Mouse (Mus musculus): ENCODE results near the gene Tspan5. TPM values are rescaled to one million over a fixed set of nuclear protein-coding genes. Genes with fewer than 3 reads are reported as not detected.

Gene Tspan5
- polyA plus RNA-seq, 1 experiment from 2014 or later: 13.9 TPM

DNA sequence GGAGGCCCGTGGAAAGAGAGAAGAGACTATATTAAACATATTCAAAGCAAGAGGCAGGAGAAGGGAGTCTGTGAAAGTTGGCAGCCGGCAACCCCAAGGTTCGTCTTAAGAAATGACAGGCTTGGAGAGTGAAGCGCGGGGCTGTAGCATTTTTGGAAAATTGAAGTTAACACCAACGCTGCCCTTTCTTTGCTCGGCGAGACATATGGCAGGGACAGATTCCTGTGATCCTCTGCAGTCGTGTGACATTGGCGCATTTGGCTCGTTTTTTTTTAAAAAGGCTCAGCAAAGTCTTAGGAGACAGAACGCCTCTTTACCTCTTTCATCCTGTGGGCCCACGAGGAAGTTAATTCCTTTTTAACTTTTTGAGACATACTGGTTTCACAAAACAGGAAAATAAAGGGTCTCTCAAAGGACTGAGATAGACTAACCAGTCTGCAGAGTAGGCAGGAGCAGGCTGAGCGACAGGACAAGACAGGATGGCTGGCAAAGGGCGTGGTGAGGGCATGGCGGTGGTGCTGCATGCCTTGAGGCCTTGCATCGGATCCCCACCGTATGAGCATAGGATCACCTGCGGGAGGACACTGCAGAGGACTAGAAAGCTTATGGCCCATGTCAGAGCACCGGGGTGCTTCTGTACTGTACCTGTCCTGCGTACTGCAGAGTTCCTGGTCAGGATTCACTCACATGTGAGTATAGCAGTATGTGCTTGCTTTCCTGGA, 60.9 kb downstream of the Tspan5 start:
- Histone ChIP-seq H3K4me3 (ENCODE audit: low read depth, low read length) (no peak overlapping the region), H3K27me3 (ENCODE audit: control insufficient read depth, insufficient read depth, low read length) (no peaks in the 10 kb centered on the region), H3K9me3 (replicated peaks; ENCODE audit: control insufficient read depth, low read length) (no peaks in the 10 kb centered on the region), H3K36me3 (ENCODE audit: control insufficient read depth, insufficient read depth, low read length) (no peaks in the 10 kb centered on the region), H3K27ac (ENCODE audit: low read depth, low read length) (no peak overlapping the region), H3K4me1 (ENCODE audit: control insufficient read depth, insufficient read depth, low read length) (no peaks in the 10 kb centered on the region), H3K4me2 (no peak overlapping the region), H3K9ac (ENCODE audit: low read depth, low read length) (no peak overlapping the region)
- no peak for ATAC-seq (replicated peaks; ENCODE audit: insufficient number of reproducible peaks, low FRiP score, low TSS enrichment)
- 78% methylated on average over 21 of the region's 21 CpGs for WGBS (ENCODE audit: insufficient replicate concordance)

DNA sequence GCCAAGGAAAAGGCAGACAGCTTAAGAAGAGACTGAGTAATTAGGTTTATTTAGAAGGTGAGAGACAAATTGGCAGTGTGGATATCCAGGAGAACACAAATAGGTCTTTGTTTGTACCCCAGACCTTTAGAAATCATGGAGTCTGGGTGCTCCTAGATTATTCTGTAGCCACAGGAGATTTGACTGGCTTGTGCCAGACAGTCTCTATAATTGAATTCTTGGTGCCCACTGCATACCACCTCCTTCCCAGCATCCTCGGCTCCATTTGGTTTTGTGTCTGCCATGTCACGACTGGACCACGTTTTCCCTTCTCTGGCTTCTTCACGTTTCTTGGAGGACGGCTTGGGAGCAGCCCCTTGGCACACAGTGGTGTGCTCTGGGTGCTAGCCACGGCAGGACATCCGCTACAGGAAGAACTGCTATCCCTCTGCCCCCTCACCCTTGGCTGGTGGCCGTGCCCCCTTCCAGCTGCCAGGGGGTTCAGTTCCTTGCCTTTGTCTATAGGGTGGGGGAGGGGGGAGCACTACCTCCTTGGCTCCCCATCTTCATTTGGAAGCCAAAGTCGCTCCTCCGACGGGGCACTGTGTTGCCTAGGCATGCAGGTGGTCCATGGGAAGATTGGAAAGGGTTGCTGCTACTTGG, 61.6 kb downstream of the Tspan5 start:
- WGBS (ENCODE audit: insufficient replicate concordance): 82% methylated on average over 11 of the region's 11 CpGs
- H3K9me3 ChIP-seq (replicated peaks; ENCODE audit: control insufficient read depth, low read length): no peaks in the 10 kb centered on the region
- no peak overlapping the region for H3K9ac ChIP-seq (ENCODE audit: low read depth, low read length)
- H3K36me3 ChIP-seq (ENCODE audit: control insufficient read depth, insufficient read depth, low read length): no peaks in the 10 kb centered on the region
- no peak overlapping the region for H3K27ac ChIP-seq (ENCODE audit: low read depth, low read length)
- H3K27me3 ChIP-seq (ENCODE audit: control insufficient read depth, insufficient read depth, low read length): no peaks in the 10 kb centered on the region
- H3K4me1 ChIP-seq (ENCODE audit: control insufficient read depth, insufficient read depth, low read length): no peaks in the 10 kb centered on the region
- no peak overlapping the region for H3K4me2 ChIP-seq
- ATAC-seq (replicated peaks; ENCODE audit: insufficient number of reproducible peaks, low FRiP score, low TSS enrichment): no peak
- no peak overlapping the region for H3K4me3 ChIP-seq (ENCODE audit: low read depth, low read length)

DNA sequence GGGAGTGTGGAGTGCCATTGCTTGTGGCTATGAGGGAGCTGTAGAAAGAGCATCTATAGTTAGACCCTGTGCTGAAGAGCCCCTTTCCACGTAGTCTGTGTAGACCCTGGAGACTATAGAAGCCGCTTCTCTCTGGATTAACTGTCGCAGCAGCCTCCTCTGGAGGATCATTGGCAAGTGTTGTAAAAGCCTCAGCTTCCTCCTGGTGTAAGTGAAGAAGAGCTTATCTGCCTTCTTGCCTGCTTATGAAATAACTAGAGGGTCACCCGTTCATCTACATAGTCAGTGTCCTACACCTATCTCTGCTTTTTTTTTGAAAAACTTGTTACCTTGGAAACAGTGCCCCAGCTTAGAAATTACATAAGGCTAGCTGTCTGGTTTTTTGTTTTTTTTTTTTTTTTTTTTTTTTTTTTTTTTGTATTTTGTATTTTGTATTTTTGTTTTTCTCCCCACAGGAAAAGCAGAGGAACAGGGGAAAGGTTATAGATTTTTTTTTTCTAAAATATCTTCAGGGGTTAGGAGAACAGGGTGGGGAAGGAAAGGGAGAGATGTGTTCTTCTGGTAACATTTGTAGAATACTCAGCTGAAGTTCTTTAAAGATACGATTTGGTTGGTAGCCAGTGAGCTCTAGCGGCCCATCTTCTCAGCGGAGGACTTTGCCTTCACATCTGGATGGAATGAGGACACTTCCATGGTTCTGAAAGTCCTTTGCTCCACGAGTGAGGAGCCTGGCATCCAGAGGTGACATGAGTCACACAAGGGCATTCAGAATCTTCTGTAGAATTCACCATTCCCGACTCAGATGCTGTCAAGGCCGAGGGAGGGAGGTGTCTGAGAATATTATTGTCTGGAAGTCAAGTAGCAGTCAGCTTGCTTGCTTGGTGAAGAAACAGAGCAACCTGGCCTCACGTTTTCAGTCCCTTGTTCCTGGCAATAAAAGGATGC, 62.4 kb downstream of the Tspan5 start:
- Histone ChIP-seq H3K27me3 (ENCODE audit: control insufficient read depth, insufficient read depth, low read length) (no peaks in the 10 kb centered on the region), H3K4me3 (ENCODE audit: low read depth, low read length) (no peak overlapping the region), H3K9me3 (replicated peaks; ENCODE audit: control insufficient read depth, low read length) (no peaks in the 10 kb centered on the region), H3K27ac (ENCODE audit: low read depth, low read length) (no peak overlapping the region), H3K4me1 (ENCODE audit: control insufficient read depth, insufficient read depth, low read length) (no peaks in the 10 kb centered on the region), H3K9ac (ENCODE audit: low read depth, low read length) (no peak overlapping the region), H3K4me2 (no peak overlapping the region), H3K36me3 (ENCODE audit: control insufficient read depth, insufficient read depth, low read length) (no peaks in the 10 kb centered on the region)
- no peak for ATAC-seq (replicated peaks; ENCODE audit: insufficient number of reproducible peaks, low FRiP score, low TSS enrichment)
- WGBS (ENCODE audit: insufficient replicate concordance): 68% methylated on average over 11 of the region's 11 CpGs

DNA sequence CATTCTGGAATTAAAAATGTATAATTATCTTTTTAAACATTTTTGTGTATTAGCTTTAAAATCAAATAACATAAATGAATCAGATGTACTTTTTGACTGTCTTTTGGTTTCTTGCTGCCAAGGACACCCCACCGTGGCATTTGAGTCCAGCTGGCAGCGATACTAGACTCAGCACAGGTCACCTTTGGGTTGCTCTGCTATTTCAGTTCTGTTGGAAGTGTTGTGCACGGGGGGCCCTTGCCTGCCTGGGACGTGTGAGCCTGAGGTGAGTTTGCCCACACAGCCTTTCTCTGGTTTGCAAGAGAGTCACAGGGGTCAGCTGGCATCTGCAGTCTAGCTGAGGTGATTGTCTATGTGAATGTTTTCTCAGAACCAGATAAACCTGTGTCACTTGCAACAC, 65.8 kb downstream of the Tspan5 start:
- ATAC-seq (replicated peaks; ENCODE audit: insufficient number of reproducible peaks, low FRiP score, low TSS enrichment): no peak

DNA sequence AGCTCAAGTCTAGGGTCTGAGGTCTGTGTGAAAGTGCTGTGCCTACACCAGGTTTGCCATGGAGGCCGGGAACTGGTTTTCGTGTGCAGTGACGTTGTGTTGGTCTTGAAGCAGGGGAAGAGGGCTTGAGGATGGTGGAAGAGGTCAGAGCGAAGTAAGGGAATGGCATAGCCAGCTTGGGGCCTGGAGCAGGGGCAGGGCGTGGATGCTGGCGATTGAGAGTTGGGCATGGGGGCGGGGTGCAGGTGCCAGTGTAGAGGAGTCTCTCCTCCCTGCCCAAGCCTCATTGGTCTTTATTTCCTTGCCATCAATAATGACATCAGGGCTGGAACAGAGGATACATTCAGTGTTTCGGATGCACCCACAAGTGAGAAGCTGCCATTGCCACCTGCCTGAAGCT, 67.5 kb downstream of the Tspan5 start:
- no peak overlapping the region for H3K9ac ChIP-seq (ENCODE audit: low read depth, low read length)
- no peak overlapping the region for H3K27ac ChIP-seq (ENCODE audit: low read depth, low read length)
- no peaks in the 10 kb centered on the region for H3K27me3 ChIP-seq (ENCODE audit: control insufficient read depth, insufficient read depth, low read length)
- no peak overlapping the region for H3K4me2 ChIP-seq
- H3K4me3 ChIP-seq (ENCODE audit: low read depth, low read length): no peak overlapping the region
- no peak for ATAC-seq (replicated peaks; ENCODE audit: insufficient number of reproducible peaks, low FRiP score, low TSS enrichment)
- WGBS (ENCODE audit: insufficient replicate concordance): 89% methylated on average over 8 of the region's 8 CpGs
- H3K9me3 ChIP-seq (replicated peaks; ENCODE audit: control insufficient read depth, low read length): no peaks in the 10 kb centered on the region
- H3K36me3 ChIP-seq (ENCODE audit: control insufficient read depth, insufficient read depth, low read length): no peaks in the 10 kb centered on the region
- H3K4me1 ChIP-seq (ENCODE audit: control insufficient read depth, insufficient read depth, low read length): peaks cover 14% of the 10 kb centered on the region

More for the DNA sequence above, 65.8 kb downstream of the Tspan5 start:
- Histone ChIP-seq H3K27ac (ENCODE audit: low read depth, low read length) (no peak overlapping the region), H3K4me3 (ENCODE audit: low read depth, low read length) (no peak overlapping the region), H3K9me3 (replicated peaks; ENCODE audit: control insufficient read depth, low read length) (no peaks in the 10 kb centered on the region), H3K36me3 (ENCODE audit: control insufficient read depth, insufficient read depth, low read length) (no peaks in the 10 kb centered on the region), H3K4me2 (no peak overlapping the region), H3K27me3 (ENCODE audit: control insufficient read depth, insufficient read depth, low read length) (no peaks in the 10 kb centered on the region), H3K4me1 (ENCODE audit: control insufficient read depth, insufficient read depth, low read length) (peaks cover 7% of the 10 kb centered on the region), H3K9ac (ENCODE audit: low read depth, low read length) (no peak overlapping the region)
- WGBS (ENCODE audit: insufficient replicate concordance): 62% methylated on average over 4 of the region's 4 CpGs

DNA sequence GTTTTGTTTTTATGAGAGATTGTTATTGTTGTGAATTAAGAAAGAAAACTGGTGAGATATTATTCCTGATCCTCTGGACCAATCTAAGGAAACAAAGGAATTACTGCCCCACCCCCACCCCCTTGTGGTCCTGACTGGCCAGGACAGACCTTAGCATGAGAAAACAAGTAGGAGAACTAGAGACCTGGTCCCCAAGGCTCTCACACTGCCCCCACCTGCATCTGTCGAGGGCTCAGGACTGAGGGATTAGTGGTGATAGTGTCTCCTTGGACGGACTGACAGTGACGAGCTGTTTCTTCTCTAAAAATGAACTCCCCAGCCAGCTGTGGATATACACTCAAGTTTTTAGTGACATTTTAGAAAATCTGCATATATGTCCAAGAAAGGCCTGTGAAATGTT, 70.6 kb downstream of the Tspan5 start:
- Histone ChIP-seq H3K4me3 (ENCODE audit: low read depth, low read length) (no peak overlapping the region), H3K27ac (ENCODE audit: low read depth, low read length) (no peak overlapping the region), H3K4me2 (no peak overlapping the region), H3K36me3 (ENCODE audit: control insufficient read depth, insufficient read depth, low read length) (no peaks in the 10 kb centered on the region), H3K27me3 (ENCODE audit: control insufficient read depth, insufficient read depth, low read length) (no peaks in the 10 kb centered on the region), H3K9ac (ENCODE audit: low read depth, low read length) (no peak overlapping the region), H3K9me3 (replicated peaks; ENCODE audit: control insufficient read depth, low read length) (no peaks in the 10 kb centered on the region), H3K4me1 (ENCODE audit: control insufficient read depth, insufficient read depth, low read length) (peaks cover 20% of the 10 kb centered on the region)
- 34% methylated on average over 3 of the region's 3 CpGs for WGBS (ENCODE audit: insufficient replicate concordance)
- ATAC-seq (replicated peaks; ENCODE audit: insufficient number of reproducible peaks, low FRiP score, low TSS enrichment): no peak

DNA sequence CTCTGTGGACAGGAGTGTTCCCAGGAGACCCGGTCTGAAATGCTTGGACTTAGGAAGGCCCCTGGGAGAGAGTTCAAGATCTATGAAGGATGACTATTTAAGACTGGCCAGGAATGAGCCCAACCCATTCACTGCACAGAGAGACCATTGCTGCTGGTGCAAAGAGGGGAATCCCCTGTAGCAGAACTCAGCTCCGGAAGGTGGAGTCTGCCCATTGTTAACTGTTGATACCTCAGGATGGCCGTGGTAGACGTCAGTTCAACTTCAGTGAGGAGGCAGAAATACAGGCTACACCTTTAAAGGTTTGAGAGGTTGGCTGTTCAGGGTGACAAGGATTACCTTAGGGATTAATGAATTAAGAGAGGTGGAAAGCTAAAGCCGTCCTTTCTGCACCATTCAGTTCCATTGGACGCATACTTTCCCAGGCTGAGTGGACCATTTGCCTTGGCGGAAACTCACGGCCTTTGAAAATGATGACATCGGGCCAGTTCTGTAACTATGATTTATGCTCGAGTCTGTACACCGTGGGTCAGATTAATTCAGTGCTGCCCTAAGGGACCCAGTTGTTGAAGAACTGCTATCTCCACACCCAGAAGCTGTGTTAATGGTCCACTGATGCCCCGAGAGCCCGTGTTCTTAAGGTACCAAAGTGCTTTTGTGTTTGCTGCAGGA, 71.3 kb downstream of the Tspan5 start:
- no peak overlapping the region for H3K27ac ChIP-seq (ENCODE audit: low read depth, low read length)
- WGBS (ENCODE audit: insufficient replicate concordance): 71% methylated on average over 13 of the region's 13 CpGs
- H3K27me3 ChIP-seq (ENCODE audit: control insufficient read depth, insufficient read depth, low read length): no peaks in the 10 kb centered on the region
- H3K9me3 ChIP-seq (replicated peaks; ENCODE audit: control insufficient read depth, low read length): no peaks in the 10 kb centered on the region
- H3K4me3 ChIP-seq (ENCODE audit: low read depth, low read length): no peak overlapping the region
- ATAC-seq (replicated peaks; ENCODE audit: insufficient number of reproducible peaks, low FRiP score, low TSS enrichment): no peak
- no peak overlapping the region for H3K4me2 ChIP-seq
- peaks cover 20% of the 10 kb centered on the region for H3K4me1 ChIP-seq (ENCODE audit: control insufficient read depth, insufficient read depth, low read length)
- no peaks in the 10 kb centered on the region for H3K36me3 ChIP-seq (ENCODE audit: control insufficient read depth, insufficient read depth, low read length)
- H3K9ac ChIP-seq (ENCODE audit: low read depth, low read length): no peak overlapping the region

DNA sequence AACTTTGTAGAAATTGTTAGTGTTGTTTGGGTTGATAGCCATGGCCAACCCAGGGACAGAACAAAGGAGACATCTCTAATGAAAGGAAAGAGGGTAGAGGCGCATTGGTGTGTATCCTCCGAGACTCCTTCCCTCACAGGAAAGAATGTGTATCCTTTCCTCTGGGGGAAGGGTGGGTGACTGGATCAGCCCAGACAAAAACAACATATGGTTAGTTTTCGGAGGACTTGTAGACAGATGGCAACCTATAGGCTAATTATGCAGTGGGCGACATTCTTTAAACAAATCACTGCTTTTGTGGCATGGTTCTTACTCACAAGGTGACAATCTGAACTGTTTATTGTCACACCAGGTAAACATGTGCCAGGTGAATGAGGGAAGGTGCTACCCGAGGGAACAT, 72.5 kb downstream of the Tspan5 start:
- Histone ChIP-seq H3K27ac (ENCODE audit: low read depth, low read length) (no peak overlapping the region), H3K36me3 (ENCODE audit: control insufficient read depth, insufficient read depth, low read length) (no peaks in the 10 kb centered on the region), H3K9me3 (replicated peaks; ENCODE audit: control insufficient read depth, low read length) (no peaks in the 10 kb centered on the region), H3K4me2 (no peak overlapping the region), H3K4me1 (ENCODE audit: control insufficient read depth, insufficient read depth, low read length) (peaks cover 20% of the 10 kb centered on the region), H3K27me3 (ENCODE audit: control insufficient read depth, insufficient read depth, low read length) (no peaks in the 10 kb centered on the region), H3K9ac (ENCODE audit: low read depth, low read length) (no peak overlapping the region), H3K4me3 (ENCODE audit: low read depth, low read length) (no peak overlapping the region)
- WGBS (ENCODE audit: insufficient replicate concordance): 66% methylated on average over 5 of the region's 5 CpGs
- no peak for ATAC-seq (replicated peaks; ENCODE audit: insufficient number of reproducible peaks, low FRiP score, low TSS enrichment)

All from heart, embryonic 11.5 days (tissue).